Mouse (Mus musculus) thymus, postnatal 4 days (tissue): Measurements from ENCODE around the gene Nupr1.
A peak's percentile ranks its signal among the peaks of the same experiment; 100 is the strongest.

ENCODE experiments used
- DNase-seq: peaks from one replicate; pipeline ENCODE4 v3.0.0; 2021

Nupr1 gene

GRCm38 (mm10) chr7:126642545-126643243, 12.0 kb upstream of the Nupr1 start:
- DNase-seq: no peak

GRCm38 (mm10) chr7:126636733-126637520, 6.3 kb upstream of the Nupr1 start:
- DNase-seq: peak; percentile 52

- no peak for DNase-seq
These were observed 4.7 kb upstream of the Nupr1 start for GRCm38 (mm10) chr7:126635375-126635774.

GRCm38 (mm10) chr7:126632478-126632877, 1.8 kb upstream of the Nupr1 start:
- DNase-seq: no peak

GRCm38 (mm10) chr7:126629915-126630314, 746 bp downstream of the Nupr1 start:
- no peak for DNase-seq

DNA sequence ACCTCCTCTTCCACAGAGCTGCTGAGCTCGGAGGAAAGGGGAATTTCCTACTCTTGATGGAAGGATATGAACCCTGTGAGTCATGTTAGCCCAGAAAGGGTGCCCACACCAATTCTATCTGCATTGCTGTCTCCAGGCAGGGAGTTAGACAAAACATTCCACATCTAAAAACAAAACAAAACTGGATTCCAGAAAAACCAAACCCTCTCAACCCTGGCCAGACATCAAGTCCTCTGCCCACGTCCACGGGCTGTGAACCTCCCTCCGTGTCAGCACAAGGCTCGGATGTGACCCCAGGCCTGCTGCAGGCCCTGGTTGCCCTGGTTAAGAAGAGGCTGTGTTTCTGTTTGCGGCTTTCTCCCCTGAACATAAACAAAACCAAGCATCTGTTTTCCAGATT, 2.5 kb downstream of the Nupr1 start:
- DNase-seq: no peak

- DNase-seq: no peak
These were observed 4.7 kb downstream of the Nupr1 start for GRCm38 (mm10) chr7:126625807-126626600.

- no peak for DNase-seq
These were observed 5.3 kb downstream of the Nupr1 start for GRCm38 (mm10) chr7:126625369-126625768.

DNA sequence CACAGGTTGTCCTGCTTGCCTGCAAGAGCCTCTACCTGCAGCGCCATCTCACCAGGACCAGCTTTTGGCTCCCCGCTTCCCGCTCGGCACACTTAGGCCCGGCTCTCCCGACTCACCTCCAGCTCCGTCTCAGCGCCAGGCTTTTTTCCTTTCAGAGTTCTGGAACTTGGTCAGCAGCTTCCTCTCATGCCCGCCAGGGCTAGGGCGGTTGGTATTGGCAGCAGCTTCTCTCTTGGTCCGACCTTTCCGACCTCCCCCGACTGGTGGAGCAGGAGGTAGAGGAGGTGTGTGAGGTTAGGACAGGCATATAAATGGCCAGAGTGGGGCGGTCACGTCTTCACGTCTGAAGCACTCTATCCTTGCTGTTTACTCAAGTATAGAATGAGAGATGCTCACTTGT, 5.9 kb downstream of the Nupr1 start:
- DNase-seq: no peak

DNA sequence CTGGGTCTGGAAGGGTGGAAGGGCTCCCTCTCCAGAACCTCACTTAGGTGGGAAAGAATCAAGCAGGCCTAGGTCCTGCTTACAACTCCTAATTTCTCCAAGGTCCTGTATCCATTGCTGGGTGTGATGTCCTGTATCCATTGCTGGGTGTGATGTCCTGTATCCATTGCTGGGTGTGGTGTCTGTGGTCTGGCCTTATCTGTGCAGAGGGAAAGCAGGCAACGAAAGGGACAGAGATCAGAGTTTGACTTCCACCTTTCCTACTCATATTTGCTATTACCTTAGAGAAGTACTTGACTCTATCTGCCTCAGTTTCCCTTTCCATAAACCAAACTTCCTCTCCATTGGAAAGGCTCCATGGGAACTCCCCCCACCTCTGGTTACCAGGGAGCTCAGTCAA, 7.3 kb downstream of the Nupr1 start:
- no peak for DNase-seq

- no peak for DNase-seq
These were observed 9.0 kb downstream of the Nupr1 start for GRCm38 (mm10) chr7:126621452-126622359.

- DNase-seq: no peak
These were observed 10.9 kb downstream of the Nupr1 start for GRCm38 (mm10) chr7:126619559-126620275.

- DNase-seq: no peak
These were observed 14.0 kb downstream of the Nupr1 start for GRCm38 (mm10) chr7:126616707-126617106.

DNA sequence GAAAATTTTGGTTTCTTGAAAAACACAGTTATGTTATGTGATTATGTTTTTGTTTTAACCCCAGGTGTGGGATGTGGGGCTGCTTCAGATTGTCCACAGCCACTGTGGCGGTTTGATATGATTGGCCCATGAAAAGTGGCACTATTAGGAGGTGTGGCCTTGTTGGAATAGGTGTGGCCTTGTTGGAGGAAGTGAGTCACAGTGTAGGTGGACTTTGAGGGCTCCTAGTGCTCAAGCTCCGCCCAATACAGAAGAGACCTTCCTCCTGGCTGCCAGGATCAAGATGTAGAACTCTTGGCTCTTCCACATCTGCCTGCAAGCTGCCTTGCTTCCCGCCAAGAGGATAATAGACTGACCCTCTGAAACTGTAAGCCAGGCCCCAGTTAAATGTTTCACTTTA, 17.9 kb downstream of the Nupr1 start:
- DNase-seq: no peak

GRCm38 (mm10) chr7:126607796-126608195, 22.9 kb downstream of the Nupr1 start:
- no peak for DNase-seq

- no peak for DNase-seq
These were observed 23.6 kb downstream of the Nupr1 start for GRCm38 (mm10) chr7:126607064-126607463.

DNA sequence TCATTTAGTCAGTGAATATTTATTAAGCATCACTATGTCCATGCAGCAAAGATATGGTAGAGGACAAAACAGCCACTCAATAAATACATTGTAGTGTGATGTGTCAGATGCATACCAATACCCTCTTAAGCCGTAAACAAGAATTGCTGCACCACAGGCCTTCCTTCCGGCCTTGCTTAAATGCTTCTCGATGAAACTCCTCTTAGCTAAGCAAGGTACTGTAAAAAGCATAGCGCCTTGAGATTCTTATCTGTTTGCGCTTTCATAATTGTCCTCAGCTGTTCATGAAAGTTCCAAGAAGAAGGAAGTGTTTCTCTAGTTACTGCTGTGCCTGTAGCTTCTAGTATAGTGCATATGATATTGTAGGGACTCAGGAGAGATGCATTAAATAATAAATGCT, 24.1 kb downstream of the Nupr1 start:
- peak; percentile 26 for DNase-seq

DNA sequence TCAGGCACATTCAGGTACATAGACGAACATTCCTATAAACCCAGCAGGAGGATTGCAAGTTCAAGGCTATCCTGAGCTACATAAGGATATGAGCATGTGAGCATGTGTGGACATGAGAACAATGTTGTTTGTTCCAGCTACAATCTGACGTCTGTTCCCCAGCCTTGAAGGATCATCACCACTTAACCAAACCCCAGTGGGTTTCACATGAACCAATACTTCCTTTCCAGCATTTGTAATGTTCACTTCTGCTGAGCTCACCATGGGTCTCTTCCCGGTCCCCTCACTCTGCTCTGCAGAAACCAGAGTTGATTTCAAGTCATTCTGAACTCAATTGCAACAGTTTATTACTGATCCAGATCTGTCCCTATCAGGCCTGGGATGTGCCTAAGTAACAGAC, 28.0 kb downstream of the Nupr1 start:
- DNase-seq: no peak

DNA sequence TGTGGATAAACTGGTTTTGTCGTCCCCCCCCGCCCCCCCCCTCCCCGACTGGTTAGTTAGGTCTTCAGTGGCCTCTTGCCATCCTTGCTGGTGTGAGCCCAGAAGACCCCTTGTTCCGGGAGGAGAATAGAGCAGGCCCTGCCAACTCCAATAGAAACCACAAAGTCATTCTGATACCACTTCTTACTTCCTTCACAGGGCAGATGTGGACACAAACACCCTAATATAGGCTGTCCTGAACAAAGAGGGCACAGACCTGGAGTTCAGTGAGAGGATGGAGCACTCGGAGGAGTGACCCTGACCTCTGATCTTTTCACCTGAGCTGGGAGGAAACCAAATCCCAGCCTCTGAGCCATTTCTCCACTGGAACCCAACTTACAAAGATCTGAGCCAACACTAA, 28.8 kb downstream of the Nupr1 start:
- DNase-seq: no peak

GRCm38 (mm10) chr7:126598919-126599318, 31.7 kb downstream of the Nupr1 start:
- DNase-seq: no peak

GRCm38 (mm10) chr7:126596414-126596813, 34.2 kb downstream of the Nupr1 start:
- no peak for DNase-seq

GRCm38 (mm10) chr7:126595890-126596289, 34.8 kb downstream of the Nupr1 start:
- no peak for DNase-seq
